Mouse (Mus musculus) C2C12 (cell line): ENCODE measurements around the gene Col6a4.

Experiments
- CTCF ChIP-seq: IDR thresholded peaks from one replicate; pipeline ENCODE4 v1.5.1; 2011; ENCODE audit not compliant: control insufficient read depth, insufficient read depth, insufficient read length
- MAX ChIP-seq: IDR thresholded peaks from one replicate; pipeline ENCODE4 v1.6.1; 2011; ENCODE audit warnings: mild to moderate bottlenecking, control low read depth
- USF1 ChIP-seq: IDR thresholded peaks from one replicate; pipeline ENCODE4 v1.6.1; 2011; ENCODE audit warnings: low read depth, mild to moderate bottlenecking, control low read depth, moderate library complexity

GRCm38 (mm10) chr9:106043921-106044503 is 52.6 kb downstream of the Col6a4 start:
- TF ChIP-seq MAX, result no peak
- TF ChIP-seq CTCF, result no peak
- no peak for TF ChIP-seq USF1
